Mouse (Mus musculus) midbrain, embryonic 13.5 days (tissue): ENCODE data around the gene Sf3b1. TPM values are rescaled to one million over a fixed set of nuclear protein-coding genes. Genes with fewer than 3 reads are reported as not detected.

Source experiments
- ATAC-seq: fragments of 200-750 bp; cut with Nextera tagmentation; 2 replicates; pipeline ENCODE4 v1.8.0; 2017; ENCODE audit warnings: mild to moderate bottlenecking, moderate TSS enrichment, moderate library complexity
- H3K27ac ChIP-seq: fragments of 300-500 bp; sonication (generic); 2 replicates; pipeline ENCODE4 v1.5.1; 2015; ENCODE audit warnings: inconsistent platforms, mild to moderate bottlenecking, moderate library complexity
- H3K27me3 ChIP-seq: fragments of 300-500 bp; sonication (generic); 2 replicates; pipeline ENCODE4 v1.6.1; 2015; ENCODE audit warnings: mild to moderate bottlenecking, inconsistent platforms
- H3K36me3 ChIP-seq: fragments of 300-500 bp; sonication (generic); 2 replicates; pipeline ENCODE4 v1.6.1; 2015; ENCODE audit warnings: mild to moderate bottlenecking, inconsistent platforms
- H3K4me1 ChIP-seq: fragments of 300-500 bp; sonication (generic); replicated peaks from 2 replicates; pipeline ENCODE4 v1.6.1; 2015; ENCODE audit warnings: inconsistent platforms
- H3K4me2 ChIP-seq: fragments of 300-500 bp; sonication (generic); replicated peaks from 2 replicates; pipeline ENCODE4 v1.6.1; 2015; ENCODE audit warnings: moderate library complexity, mild to moderate bottlenecking, inconsistent platforms
- H3K4me3 ChIP-seq: fragments of 300-500 bp; sonication (generic); replicated peaks from 2 replicates; pipeline ENCODE4 v1.5.1; 2015; ENCODE audit warnings: mild to moderate bottlenecking, inconsistent platforms
- H3K9ac ChIP-seq: fragments of 300-500 bp; sonication (generic); replicated peaks from 2 replicates; pipeline ENCODE4 v1.6.1; 2015; ENCODE audit warnings: mild to moderate bottlenecking, inconsistent platforms
- H3K9me3 ChIP-seq: fragments of 300-500 bp; sonication (generic); 2 replicates; pipeline ENCODE4 v1.6.1; 2016; ENCODE audit warnings: mild to moderate bottlenecking, inconsistent platforms
- WGBS: fragments of 180-500 bp; shearing (Covaris S2); methylation state at CpG from one replicate; pipeline ENCODE4 v1.1.7; 2015; 5-methylcytosine and 5-hydroxymethylcytosine counted together
- polyA plus RNA-seq: library from polyadenylated mRNA; unstranded; fragments of >200 nt; fragmentation: Nextera tagmentation; extraction: Ambion mirVana; gene quantifications from 2 replicates; pipeline ENCODE4 v1.2.1, GENCODE M21; 2015

Sf3b1 gene
- polyA plus RNA-seq, 1 experiment from 2014 or later: 342 TPM

GRCm38 (mm10) chr1:55051671-55052070 is 24.4 kb upstream of the Sf3b1 start:
- Histone ChIP-seq H3K4me2 (peak overlapping the region; percentile 73), H3K36me3 (peaks cover under 1% of the 10 kb centered on the region), H3K9me3 (no peaks in the 10 kb centered on the region), H3K4me1 (peaks cover 23% of the 10 kb centered on the region), H3K27me3 (peaks cover 8% of the 10 kb centered on the region), H3K4me3 (peak overlapping the region; percentile 88), H3K9ac (no peak overlapping the region; the same call in 1 of the 2 replicates), H3K27ac (no peak overlapping the region)
- no peak for ATAC-seq
- WGBS: 82% methylated on average over 3 of the region's 3 CpGs

GRCm38 (mm10) chr1:55048841-55049587 is 21.7 kb upstream of the Sf3b1 start:
- 71% methylated on average over 4 of the region's 4 CpGs for WGBS
- Histone ChIP-seq H3K4me3 (no peak overlapping the region), H3K27me3 (peaks cover 8% of the 10 kb centered on the region), H3K4me2 (no peak overlapping the region), H3K9ac (no peak overlapping the region), H3K9me3 (no peaks in the 10 kb centered on the region), H3K27ac (no peak overlapping the region), H3K36me3 (no peaks in the 10 kb centered on the region), H3K4me1 (peaks cover 12% of the 10 kb centered on the region)
- no peak for ATAC-seq

DNA sequence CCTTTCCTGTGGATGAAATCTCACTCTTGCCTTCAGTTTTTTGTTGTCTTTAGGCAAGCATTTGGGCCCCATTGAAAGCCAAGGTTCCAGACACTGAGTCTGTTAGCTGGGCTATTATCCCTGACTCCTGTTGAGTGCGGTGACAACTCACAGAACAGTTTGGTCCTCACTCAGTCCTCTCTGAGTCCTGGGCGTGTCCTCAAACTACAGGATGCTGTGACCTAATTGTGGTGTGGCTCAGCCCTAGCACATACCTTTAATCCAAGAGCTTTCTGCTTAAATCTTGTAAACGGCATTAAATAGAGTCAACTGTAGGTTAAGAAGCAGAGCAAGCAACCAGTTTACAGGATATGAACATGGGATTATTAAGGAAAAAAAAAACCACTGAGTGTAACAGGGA is 15.9 kb upstream of the Sf3b1 start:
- Histone ChIP-seq H3K36me3 (no peaks in the 10 kb centered on the region), H3K9me3 (no peaks in the 10 kb centered on the region), H3K27me3 (no peaks in the 10 kb centered on the region), H3K4me2 (no peak overlapping the region), H3K9ac (no peak overlapping the region), H3K27ac (no peak overlapping the region), H3K4me1 (no peaks in the 10 kb centered on the region), H3K4me3 (no peak overlapping the region)
- 83% methylated on average over 3 of the region's 3 CpGs for WGBS
- no peak for ATAC-seq

DNA sequence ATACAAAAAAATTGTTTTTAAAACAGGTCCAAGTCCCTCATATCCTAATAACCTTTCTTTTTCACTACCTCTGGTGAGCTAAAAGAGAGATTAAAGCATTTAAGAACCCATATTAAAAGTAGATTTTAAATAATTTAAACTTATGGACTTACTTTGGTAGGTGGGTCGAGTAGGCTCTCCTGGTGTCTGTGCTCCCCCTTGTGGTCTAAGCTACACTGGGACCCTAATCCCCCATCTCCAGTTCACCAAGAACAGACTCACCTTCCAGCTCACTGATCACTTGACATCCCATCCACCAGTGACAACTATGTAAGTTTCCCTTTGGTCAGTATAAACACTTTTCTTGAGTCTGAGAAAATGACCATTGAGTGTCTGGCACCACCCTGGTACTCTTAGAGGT is 15.0 kb upstream of the Sf3b1 start:
- ATAC-seq: no peak
- H3K9me3 ChIP-seq: no peaks in the 10 kb centered on the region
- H3K4me1 ChIP-seq: no peaks in the 10 kb centered on the region
- no peak overlapping the region for H3K4me3 ChIP-seq
- H3K4me2 ChIP-seq: no peak overlapping the region
- H3K27me3 ChIP-seq: no peaks in the 10 kb centered on the region
- H3K36me3 ChIP-seq: no peaks in the 10 kb centered on the region
- no peak overlapping the region for H3K27ac ChIP-seq
- 74% methylated on average over 1 of the region's 1 CpGs for WGBS
- H3K9ac ChIP-seq: no peak overlapping the region

DNA sequence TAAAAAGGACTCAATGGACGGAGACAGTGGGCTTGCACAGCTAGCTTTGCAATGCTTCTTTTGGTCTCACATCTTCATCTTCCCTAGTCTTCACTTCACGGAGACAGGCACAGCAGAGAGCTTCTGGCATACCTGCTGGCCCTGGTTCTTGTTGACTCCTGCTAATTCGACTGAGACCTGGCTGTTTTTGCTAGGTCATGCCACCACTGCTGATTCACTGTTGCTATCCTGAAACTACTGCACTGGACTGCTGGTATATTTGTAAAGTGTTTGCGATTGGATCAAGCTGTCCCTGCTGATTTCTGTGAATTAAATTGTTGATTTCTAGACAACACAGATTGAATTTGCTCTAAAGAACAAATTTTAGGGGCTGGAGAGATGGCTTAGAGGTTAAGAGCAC is 14.4 kb upstream of the Sf3b1 start:
- no peak for ATAC-seq
- Histone ChIP-seq H3K27me3 (no peaks in the 10 kb centered on the region), H3K4me2 (no peak overlapping the region), H3K9me3 (no peaks in the 10 kb centered on the region), H3K4me3 (no peak overlapping the region), H3K4me1 (no peaks in the 10 kb centered on the region), H3K36me3 (no peaks in the 10 kb centered on the region), H3K27ac (no peak overlapping the region), H3K9ac (no peak overlapping the region)
- WGBS: 82% methylated on average over 4 of the region's 4 CpGs

GRCm38 (mm10) chr1:55039944-55040343 is 12.7 kb upstream of the Sf3b1 start:
- H3K4me3 ChIP-seq: no peak overlapping the region
- 89% methylated on average over 1 of the region's 1 CpGs for WGBS
- H3K27me3 ChIP-seq: no peaks in the 10 kb centered on the region
- H3K4me1 ChIP-seq: no peaks in the 10 kb centered on the region
- H3K36me3 ChIP-seq: no peaks in the 10 kb centered on the region
- H3K4me2 ChIP-seq: no peak overlapping the region
- H3K9ac ChIP-seq: no peak overlapping the region
- no peak for ATAC-seq
- H3K9me3 ChIP-seq: no peaks in the 10 kb centered on the region
- no peak overlapping the region for H3K27ac ChIP-seq

GRCm38 (mm10) chr1:55031026-55031779 is 3.9 kb upstream of the Sf3b1 start:
- Histone ChIP-seq H3K4me1 (0 out of 2 replicates have a peak, but pooled peaks cover under 1% of the 10 kb centered on the region), H3K27me3 (no peaks in the 10 kb centered on the region), H3K9me3 (no peaks in the 10 kb centered on the region), H3K36me3 (no peaks in the 10 kb centered on the region), H3K4me2 (no peak overlapping the region), H3K4me3 (no peak overlapping the region), H3K9ac (no peak overlapping the region), H3K27ac (no peak overlapping the region)
- ATAC-seq: no peak

GRCm38 (mm10) chr1:55029446-55029845 is 2.2 kb upstream of the Sf3b1 start:
- no peak overlapping the region for H3K4me2 ChIP-seq
- no peak overlapping the region for H3K9ac ChIP-seq
- H3K36me3 ChIP-seq: no peaks in the 10 kb centered on the region
- no peak for ATAC-seq
- no peak overlapping the region for H3K4me3 ChIP-seq
- H3K4me1 ChIP-seq: peaks cover 13% of the 10 kb centered on the region
- H3K9me3 ChIP-seq: no peaks in the 10 kb centered on the region
- WGBS: 76% methylated on average over 4 of the region's 4 CpGs
- no peak overlapping the region for H3K27ac ChIP-seq
- no peaks in the 10 kb centered on the region for H3K27me3 ChIP-seq

- no peak for ATAC-seq
- no peak overlapping the region for H3K9ac ChIP-seq
- WGBS: 90% methylated on average over 11 of the region's 11 CpGs
- H3K36me3 ChIP-seq: no peaks in the 10 kb centered on the region
- H3K4me1 ChIP-seq: peaks cover 13% of the 10 kb centered on the region
- H3K4me2 ChIP-seq: no peak overlapping the region
- H3K4me3 ChIP-seq: no peak overlapping the region
- no peaks in the 10 kb centered on the region for H3K27me3 ChIP-seq
- no peaks in the 10 kb centered on the region for H3K9me3 ChIP-seq
- no peak overlapping the region for H3K27ac ChIP-seq
These were observed 1.4 kb upstream of the Sf3b1 start for GRCm38 (mm10) chr1:55028512-55029249.

- H3K4me3 ChIP-seq: peak overlapping the region; percentile 95
- ATAC-seq: peak; percentile 5; the same call in 1 of the 2 replicates
- H3K27me3 ChIP-seq: no peaks in the 10 kb centered on the region
- WGBS: 93% methylated on average over 1 of the region's 1 CpGs
- H3K27ac ChIP-seq: no peak overlapping the region
- H3K9me3 ChIP-seq: no peaks in the 10 kb centered on the region
- no peak overlapping the region for H3K9ac ChIP-seq
- peaks cover 13% of the 10 kb centered on the region for H3K4me1 ChIP-seq
- H3K4me2 ChIP-seq: peak overlapping the region; percentile 78
- no peaks in the 10 kb centered on the region for H3K36me3 ChIP-seq
These were observed 685 bp upstream of the Sf3b1 start for GRCm38 (mm10) chr1:55027966-55028365.

DNA sequence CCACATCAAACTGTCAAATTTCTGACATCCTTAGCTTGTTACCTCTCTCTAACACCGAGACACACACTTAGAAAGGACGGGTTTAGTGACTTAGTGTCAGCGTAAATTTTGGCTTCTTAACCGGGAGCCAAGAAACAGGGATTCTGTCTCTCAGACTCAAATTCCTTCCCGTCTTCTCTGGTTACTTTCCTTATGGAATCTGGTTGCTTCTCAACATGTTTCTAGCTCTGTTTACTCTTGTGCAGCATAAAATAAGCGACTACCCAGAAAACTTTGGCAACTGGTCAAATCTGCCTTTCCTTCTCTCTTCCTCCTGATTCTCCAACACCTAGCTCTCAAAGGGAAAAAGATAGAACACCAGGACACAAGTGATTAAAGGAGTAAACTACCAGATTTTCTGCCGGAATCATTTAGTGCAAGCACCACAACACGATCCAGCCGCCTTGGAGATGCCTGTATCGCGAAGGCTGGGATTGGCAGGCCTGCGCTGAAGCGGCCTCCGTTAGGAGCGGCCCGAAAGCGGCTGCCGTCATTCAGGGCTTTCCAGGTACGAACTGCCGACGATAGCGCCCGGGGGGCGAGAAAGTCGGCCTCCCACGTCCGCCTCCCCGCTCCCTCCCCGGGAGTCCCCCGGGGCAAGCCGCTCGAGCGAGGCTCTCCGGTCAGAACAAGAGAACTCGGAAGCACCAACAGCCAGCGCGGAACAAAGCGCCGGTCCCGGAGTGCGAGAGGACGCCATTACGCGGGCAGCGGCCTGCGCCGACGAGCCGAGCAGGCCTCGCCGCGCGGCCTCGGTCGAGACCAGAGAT is 633 bp downstream of the Sf3b1 start:
- peak overlapping the region; percentile 95 for H3K4me3 ChIP-seq
- peak; percentile 83 for ATAC-seq
- peaks cover 13% of the 10 kb centered on the region for H3K4me1 ChIP-seq
- no peaks in the 10 kb centered on the region for H3K36me3 ChIP-seq
- WGBS: under 1% methylated on average over 55 of the region's 55 CpGs
- peak overlapping the region; percentile 98 for H3K9ac ChIP-seq
- H3K27me3 ChIP-seq: no peaks in the 10 kb centered on the region
- H3K4me2 ChIP-seq: peak overlapping the region; percentile 78
- H3K27ac ChIP-seq: peak overlapping the region; percentile 94
- H3K9me3 ChIP-seq: no peaks in the 10 kb centered on the region
